Mouse (Mus musculus) CH12.LX (cell line): ENCODE data around the gene Cyp24a1.

Source experiments
- CTCF ChIP-seq, 2 experiments: IDR thresholded peaks in 1 of 2; conservative IDR thresholded peaks in 1 of 2; 2 replicates each; pipeline ENCODE4 v1.5.1; 2011 to 2012; ENCODE audit warnings: low read depth in 2 of 2, low read length in 2 of 2, improper control_type of control experiment in 1 of 2, inconsistent platforms in 1 of 2, mild to moderate bottlenecking in 1 of 2, moderate library complexity in 1 of 2
- POLR2AphosphoS2 ChIP-seq: IDR thresholded peaks from 2 replicates; pipeline ENCODE4 v1.6.1; 2011; ENCODE audit warnings: low read depth, low read length, improper control_type of control experiment
- RCOR1 ChIP-seq: conservative IDR thresholded peaks from 2 replicates; pipeline ENCODE4 v1.6.1; 2012; ENCODE audit warnings: low read depth, mild to moderate bottlenecking, inconsistent platforms, low read length, improper control_type of control experiment
- ZKSCAN1 ChIP-seq: IDR thresholded peaks from 2 replicates; pipeline ENCODE4 v1.6.1; 2012; ENCODE audit warnings: low read depth, inconsistent platforms, low read length, improper control_type of control experiment, borderline replicate concordance

DNA sequence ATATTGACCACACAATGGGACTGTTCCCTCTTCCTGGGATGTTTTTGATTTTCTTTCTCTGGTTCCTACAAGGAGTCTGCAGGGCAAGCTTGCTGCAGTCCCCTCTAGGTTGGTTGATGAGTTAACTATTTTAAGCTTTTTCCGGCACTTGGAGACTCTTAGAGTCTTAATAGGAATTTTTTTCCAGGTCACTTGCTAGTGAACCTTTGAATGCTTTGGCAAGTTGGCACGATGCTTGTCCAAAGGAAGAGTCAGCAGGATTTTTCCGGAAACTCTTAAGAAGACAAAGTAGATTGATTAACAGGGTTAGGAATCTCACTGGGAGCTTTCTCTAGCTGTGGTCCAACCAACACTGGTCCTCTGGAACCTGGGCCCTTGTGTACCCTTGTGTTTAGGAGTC is 21.8 kb downstream of the Cyp24a1 start:
- no peak for TF ChIP-seq POLR2AphosphoS2
- no peak for TF ChIP-seq CTCF (conservative IDR thresholded peaks at IDR 0.05 in 1 of 2, IDR thresholded peaks at IDR 0.05 in 1 of 2; ENCODE audit: low read depth in 2 of 2, low read length in 2 of 2)
- no peak for TF ChIP-seq ZKSCAN1
- no peak for TF ChIP-seq RCOR1
